Mouse (Mus musculus) megakaryocyte, embryonic 14.5 days (primary cell): ENCODE results near the gene Qser1.

Experiments used
- FLI1 ChIP-seq: IDR thresholded peaks from 2 replicates; pipeline ENCODE4 v1.6.1; 2012; ENCODE audit warnings: low read length, inconsistent platforms, mixed read lengths
- GATA1 ChIP-seq: IDR thresholded peaks from 3 replicates; pipeline ENCODE4 v1.6.1; 2012; ENCODE audit warnings: mixed read lengths, low read length, inconsistent platforms, borderline replicate concordance

- TF ChIP-seq FLI1 (no peak), GATA1 (no peak)
Observed at GRCm38 (mm10) chr2:104727369-104727768, 89.2 kb downstream of the Qser1 start.
